Mouse (Mus musculus): ENCODE data around the gene Gpc6. TPM values are rescaled to one million over a fixed set of nuclear protein-coding genes. Genes with fewer than 3 reads are reported as not detected.

Gene Gpc6
- polyA plus RNA-seq, 1 experiment from 2014 or later = 49.0 TPM

DNA sequence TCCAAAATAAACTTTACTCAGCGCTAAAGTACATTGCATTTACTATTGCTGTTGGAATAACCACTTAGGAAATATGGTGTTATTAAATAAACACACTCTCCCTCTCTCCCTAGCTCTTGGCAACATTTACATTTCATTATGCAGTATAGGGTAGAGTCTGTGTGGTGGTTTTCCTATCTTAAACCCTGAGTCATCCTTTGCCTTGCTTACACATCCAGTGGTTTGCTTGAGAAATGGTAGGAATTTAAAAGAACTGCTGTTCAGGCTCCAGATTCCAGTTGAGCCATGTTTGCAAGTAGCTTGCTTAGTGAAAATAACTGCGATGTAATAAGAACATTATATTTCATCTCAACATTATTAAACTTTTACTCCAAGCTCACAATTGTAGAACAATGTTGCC lies 3.3 kb downstream of the Gpc6 start:
- 60% methylated on average over 2 of the region's 2 CpGs for WGBS
- no peak overlapping the region for H3K9ac ChIP-seq (replicated peaks)

GRCm38 (mm10) chr14:116928796-116929529 lies 3.8 kb downstream of the Gpc6 start:
- 53% methylated on average over 7 of the region's 7 CpGs for WGBS

More for the DNA sequence above, 3.3 kb downstream of the Gpc6 start:
- peaks cover 27% of the 10 kb centered on the region for H3K4me1 ChIP-seq (replicated peaks)
- peak overlapping the region; percentile 81 for H3K4me3 ChIP-seq (replicated peaks)
- H3K27me3 ChIP-seq = no peaks in the 10 kb centered on the region
- no peak overlapping the region for H3K27ac ChIP-seq
- H3K36me3 ChIP-seq = no peaks in the 10 kb centered on the region
- H3K4me2 ChIP-seq = peak overlapping the region; percentile 54
- H3K9me3 ChIP-seq = no peaks in the 10 kb centered on the region
- ATAC-seq (ENCODE audit: insufficient number of reproducible peaks, insufficient read depth, low FRiP score, low TSS enrichment, low read depth) = no peak

DNA sequence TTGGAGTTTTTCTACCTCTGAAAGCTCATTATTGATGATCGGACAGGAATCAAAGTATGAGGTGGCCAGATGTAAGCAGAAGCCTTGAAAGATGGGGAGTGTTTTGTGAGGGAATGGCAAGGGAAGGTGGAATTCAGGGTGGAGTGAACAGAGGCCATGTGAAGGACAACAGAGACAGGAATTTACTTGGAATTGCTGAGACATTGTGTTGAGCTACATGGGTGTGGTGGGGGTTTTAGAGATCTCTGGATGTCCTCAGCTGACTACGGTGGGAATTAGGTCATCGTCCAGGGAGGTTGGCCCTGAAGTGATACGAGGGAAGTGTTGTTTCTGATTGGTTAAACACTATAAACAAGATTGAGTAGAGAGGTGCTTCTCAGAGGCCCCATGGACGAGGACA lies 8.7 kb downstream of the Gpc6 start:
- no peak overlapping the region for H3K27ac ChIP-seq
- peaks cover 15% of the 10 kb centered on the region for H3K4me1 ChIP-seq (replicated peaks)
- no peak overlapping the region for H3K9ac ChIP-seq (replicated peaks)
- H3K4me3 ChIP-seq (replicated peaks) = no peak overlapping the region
- H3K4me2 ChIP-seq = no peak overlapping the region
- H3K9me3 ChIP-seq = no peaks in the 10 kb centered on the region
- ATAC-seq (ENCODE audit: insufficient number of reproducible peaks, insufficient read depth, low FRiP score, low TSS enrichment, low read depth) = no peak
- H3K27me3 ChIP-seq = no peaks in the 10 kb centered on the region
- H3K36me3 ChIP-seq = no peaks in the 10 kb centered on the region
- WGBS = 69% methylated on average over 5 of the region's 5 CpGs

More at GRCm38 (mm10) chr14:116928796-116929529, 3.8 kb downstream of the Gpc6 start:
- no peaks in the 10 kb centered on the region for H3K9me3 ChIP-seq
- ATAC-seq (ENCODE audit: insufficient number of reproducible peaks, insufficient read depth, low FRiP score, low TSS enrichment, low read depth) = no peak
- peak overlapping the region; percentile 81; the same call in 1 of the 2 replicates for H3K4me3 ChIP-seq (replicated peaks)
- peaks cover 25% of the 10 kb centered on the region for H3K4me1 ChIP-seq (replicated peaks)
- peak overlapping the region; percentile 54 for H3K4me2 ChIP-seq
- H3K36me3 ChIP-seq = no peaks in the 10 kb centered on the region
- no peak overlapping the region for H3K27ac ChIP-seq
- H3K27me3 ChIP-seq = no peaks in the 10 kb centered on the region
- no peak overlapping the region for H3K9ac ChIP-seq (replicated peaks)

- no peaks in the 10 kb centered on the region for H3K27me3 ChIP-seq
- peaks cover 11% of the 10 kb centered on the region for H3K4me1 ChIP-seq (replicated peaks)
- 63% methylated on average over 14 of the region's 14 CpGs for WGBS
- no peak overlapping the region for H3K4me3 ChIP-seq (replicated peaks)
- H3K36me3 ChIP-seq = no peaks in the 10 kb centered on the region
- H3K27ac ChIP-seq = no peak overlapping the region
- no peaks in the 10 kb centered on the region for H3K9me3 ChIP-seq
- no peak for ATAC-seq (ENCODE audit: insufficient number of reproducible peaks, insufficient read depth, low FRiP score, low TSS enrichment, low read depth)
- H3K4me2 ChIP-seq = no peak overlapping the region
- H3K9ac ChIP-seq (replicated peaks) = no peak overlapping the region
These were observed 12.9 kb downstream of the Gpc6 start for GRCm38 (mm10) chr14:116937910-116938560.

- no peak overlapping the region for H3K27ac ChIP-seq
- H3K4me1 ChIP-seq (replicated peaks) = peaks cover 11% of the 10 kb centered on the region
- H3K4me2 ChIP-seq = no peak overlapping the region
- no peaks in the 10 kb centered on the region for H3K36me3 ChIP-seq
- H3K4me3 ChIP-seq (replicated peaks) = no peak overlapping the region
- no peak overlapping the region for H3K9ac ChIP-seq (replicated peaks)
- H3K9me3 ChIP-seq = no peaks in the 10 kb centered on the region
- no peak for ATAC-seq (ENCODE audit: insufficient number of reproducible peaks, insufficient read depth, low FRiP score, low TSS enrichment, low read depth)
- H3K27me3 ChIP-seq = no peaks in the 10 kb centered on the region
- 80% methylated on average over 9 of the region's 9 CpGs for WGBS
These were observed 13.6 kb downstream of the Gpc6 start for GRCm38 (mm10) chr14:116938735-116939134.

- Histone ChIP-seq H3K9me3 (peaks cover 7% of the 10 kb centered on the region), H3K36me3 (peaks cover 6% of the 10 kb centered on the region; the same call in 1 of the 2 replicates)
- no peak for ATAC-seq (ENCODE audit: insufficient number of reproducible peaks, insufficient read depth, low FRiP score, low TSS enrichment, low read depth)
These were observed 14.4 kb downstream of the Gpc6 start for GRCm38 (mm10) chr14:116939561-116939960.

DNA sequence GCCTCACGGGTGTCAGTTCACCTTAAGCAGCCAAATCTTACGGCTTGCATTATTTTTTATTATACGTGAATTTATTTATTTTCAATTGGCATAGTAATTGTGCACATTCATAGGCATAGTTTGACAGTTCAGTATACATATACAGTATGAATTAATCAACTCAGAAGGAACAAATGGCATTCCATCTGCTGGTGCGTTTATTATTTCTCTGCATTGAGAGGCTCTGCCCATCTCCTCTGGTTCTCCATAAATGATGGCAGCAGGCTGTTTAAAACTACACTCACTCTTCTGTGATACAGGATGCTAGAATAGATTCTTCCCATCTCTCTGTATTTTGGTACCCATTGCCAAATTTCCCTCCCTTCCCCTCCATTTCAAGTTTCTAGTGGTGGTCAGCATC lies 16.7 kb downstream of the Gpc6 start:
- WGBS = 83% methylated on average over 4 of the region's 4 CpGs

More at GRCm38 (mm10) chr14:116939561-116939960, 14.4 kb downstream of the Gpc6 start:
- no peak overlapping the region for H3K27ac ChIP-seq
- H3K27me3 ChIP-seq = no peaks in the 10 kb centered on the region
- no peak overlapping the region for H3K9ac ChIP-seq (replicated peaks)
- H3K4me2 ChIP-seq = no peak overlapping the region
- H3K4me3 ChIP-seq (replicated peaks) = no peak overlapping the region
- WGBS = 95% methylated on average over 1 of the region's 1 CpGs
- H3K4me1 ChIP-seq (replicated peaks) = peaks cover 11% of the 10 kb centered on the region

DNA sequence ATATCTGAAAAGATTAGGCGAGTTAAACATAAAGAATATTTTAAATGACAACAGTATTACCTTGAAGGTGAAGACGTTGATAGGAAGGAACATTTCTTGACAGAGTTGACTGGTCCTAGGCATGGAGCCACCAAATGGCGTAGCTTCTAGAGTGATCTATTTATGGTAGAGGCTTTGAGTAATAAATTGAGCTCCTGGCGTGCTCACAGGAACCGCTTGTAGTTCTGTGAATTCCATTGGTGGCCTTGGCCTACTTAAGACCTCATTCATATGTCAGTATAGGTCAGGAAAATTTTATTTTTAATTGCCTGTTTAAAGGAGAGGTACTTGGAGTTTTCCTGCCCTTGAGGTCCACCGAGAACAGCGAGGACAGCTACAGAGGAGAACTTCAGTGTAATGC lies 18.6 kb downstream of the Gpc6 start:
- Histone ChIP-seq H3K4me1 (replicated peaks) (peaks cover 2% of the 10 kb centered on the region), H3K36me3 (peaks cover 13% of the 10 kb centered on the region), H3K27me3 (no peaks in the 10 kb centered on the region), H3K9me3 (peaks cover 7% of the 10 kb centered on the region), H3K4me2 (no peak overlapping the region), H3K9ac (replicated peaks) (no peak overlapping the region), H3K27ac (no peak overlapping the region), H3K4me3 (replicated peaks) (no peak overlapping the region)
- no peak for ATAC-seq (ENCODE audit: insufficient number of reproducible peaks, insufficient read depth, low FRiP score, low TSS enrichment, low read depth)
- WGBS = 93% methylated on average over 7 of the region's 7 CpGs

More for the DNA sequence above, 16.7 kb downstream of the Gpc6 start:
- H3K4me3 ChIP-seq (replicated peaks) = no peak overlapping the region
- no peak overlapping the region for H3K27ac ChIP-seq
- H3K4me1 ChIP-seq (replicated peaks) = peaks cover 13% of the 10 kb centered on the region
- no peak overlapping the region for H3K9ac ChIP-seq (replicated peaks)
- H3K9me3 ChIP-seq = peaks cover 7% of the 10 kb centered on the region
- ATAC-seq (ENCODE audit: insufficient number of reproducible peaks, insufficient read depth, low FRiP score, low TSS enrichment, low read depth) = no peak
- H3K4me2 ChIP-seq = no peak overlapping the region
- no peaks in the 10 kb centered on the region for H3K27me3 ChIP-seq
- peaks cover 6% of the 10 kb centered on the region; the same call in 1 of the 2 replicates for H3K36me3 ChIP-seq

GRCm38 (mm10) chr14:116945975-116946374 lies 20.9 kb downstream of the Gpc6 start:
- whole genome bisulfite sequencing = 87% methylated on average over 6 of the region's 6 CpGs
- Histone ChIP-seq H3K27me3 (no peaks in the 10 kb centered on the region), H3K9me3 (peaks cover 7% of the 10 kb centered on the region), H3K27ac (no peak overlapping the region), H3K4me2 (no peak overlapping the region), H3K4me1 (replicated peaks) (0 out of 2 replicates have a peak, but pooled peaks cover 2% of the 10 kb centered on the region), H3K9ac (replicated peaks) (no peak overlapping the region), H3K4me3 (replicated peaks) (no peak overlapping the region), H3K36me3 (peaks cover 17% of the 10 kb centered on the region)
- no peak for ATAC-seq (ENCODE audit: insufficient number of reproducible peaks, insufficient read depth, low FRiP score, low TSS enrichment, low read depth)

DNA sequence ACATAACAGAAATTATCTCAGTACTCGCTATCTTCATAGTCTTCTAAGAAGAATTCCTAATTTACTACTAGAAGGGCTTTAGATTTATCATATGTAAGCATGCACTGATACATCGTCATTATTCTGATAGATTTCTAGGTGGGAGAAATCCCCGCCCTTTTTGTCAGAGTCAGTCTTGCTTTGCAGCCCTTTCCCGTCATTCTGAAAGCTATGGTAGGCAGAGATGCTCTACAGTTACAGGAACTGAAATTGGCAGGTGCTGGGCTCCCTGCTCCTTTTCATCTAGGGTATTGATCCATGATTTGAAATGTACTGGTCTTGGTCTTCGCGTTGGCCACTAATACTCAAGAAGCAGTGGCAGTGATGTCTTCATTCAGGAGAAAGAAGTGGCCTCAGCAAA lies 22.3 kb downstream of the Gpc6 start:
- H3K9me3 ChIP-seq = peaks cover 7% of the 10 kb centered on the region
- no peak for ATAC-seq (ENCODE audit: insufficient number of reproducible peaks, insufficient read depth, low FRiP score, low TSS enrichment, low read depth)
- no peaks in the 10 kb centered on the region for H3K27me3 ChIP-seq
- no peak overlapping the region for H3K27ac ChIP-seq
- H3K9ac ChIP-seq (replicated peaks) = no peak overlapping the region
- whole genome bisulfite sequencing = 98% methylated on average over 6 of the region's 6 CpGs
- peaks cover 22% of the 10 kb centered on the region for H3K36me3 ChIP-seq
- H3K4me2 ChIP-seq = no peak overlapping the region
- H3K4me1 ChIP-seq (replicated peaks) = 0 out of 2 replicates have a peak, but pooled peaks cover 2% of the 10 kb centered on the region
- H3K4me3 ChIP-seq (replicated peaks) = no peak overlapping the region

- ATAC-seq (ENCODE audit: insufficient number of reproducible peaks, insufficient read depth, low FRiP score, low TSS enrichment, low read depth) = no peak
- Histone ChIP-seq H3K27ac (no peak overlapping the region), H3K4me2 (no peak overlapping the region), H3K4me3 (replicated peaks) (no peak overlapping the region), H3K9me3 (peaks cover 7% of the 10 kb centered on the region), H3K9ac (replicated peaks) (no peak overlapping the region), H3K36me3 (peaks cover 22% of the 10 kb centered on the region), H3K4me1 (replicated peaks) (0 out of 2 replicates have a peak, but pooled peaks cover 2% of the 10 kb centered on the region), H3K27me3 (no peaks in the 10 kb centered on the region)
- WGBS = 89% methylated on average over 5 of the region's 5 CpGs
These were observed 22.9 kb downstream of the Gpc6 start for GRCm38 (mm10) chr14:116947939-116948591.

All from limb, embryonic 12.5 days (tissue).